Mouse (Mus musculus) stomach, embryonic 14.5 days (tissue): ENCODE measurements around the gene Acad9. TPM values are rescaled to one million over a fixed set of nuclear protein-coding genes. Genes with fewer than 3 reads are reported as not detected.

ENCODE experiments used
- ATAC-seq: fragments of 200-750 bp; cut with Nextera tagmentation; 2 replicates; pipeline ENCODE4 v1.8.0; 2017; ENCODE audit warnings: low read depth, moderate TSS enrichment; ENCODE audit not compliant: insufficient number of reproducible peaks, insufficient read depth, low FRiP score
- H3K27ac ChIP-seq: fragments of 300-500 bp; sonication (generic); 2 replicates; pipeline ENCODE4 v1.5.1; 2014; ENCODE audit warnings: mild to moderate bottlenecking, low read length, moderate library complexity, mixed read lengths
- H3K27me3 ChIP-seq: fragments of 300-500 bp; sonication (generic); 2 replicates; pipeline ENCODE4 v1.6.1; 2014; ENCODE audit warnings: low read length, control low read depth, mixed read lengths; ENCODE audit not compliant: control insufficient read depth, insufficient read depth
- H3K36me3 ChIP-seq: fragments of 300-500 bp; sonication (generic); 2 replicates; pipeline ENCODE4 v1.6.1; 2014; ENCODE audit warnings: mild to moderate bottlenecking, control low read depth, low read length, moderate library complexity, mixed read lengths; ENCODE audit not compliant: control insufficient read depth, insufficient read depth
- H3K4me1 ChIP-seq: fragments of 300-500 bp; sonication (generic); 2 replicates; pipeline ENCODE4 v1.6.1; 2014; ENCODE audit warnings: low read length, control low read depth, mixed read lengths; ENCODE audit not compliant: control insufficient read depth, insufficient read depth
- H3K4me2 ChIP-seq: fragments of 300-500 bp; sonication (generic); replicated peaks from 2 replicates; pipeline ENCODE4 v1.6.1; 2014; ENCODE audit warnings: low read depth, low read length, control low read depth
- H3K4me3 ChIP-seq: fragments of 300-500 bp; sonication (generic); 2 replicates; pipeline ENCODE4 v1.5.1; 2014; ENCODE audit warnings: low read depth, low read length, control low read depth
- H3K9ac ChIP-seq: fragments of 300-500 bp; sonication (generic); replicated peaks from 2 replicates; pipeline ENCODE4 v1.6.1; 2014; ENCODE audit warnings: low read depth, mild to moderate bottlenecking, control low read depth, low read length, moderate library complexity, mixed read lengths
- H3K9me3 ChIP-seq: fragments of 300-500 bp; sonication (generic); 2 replicates; pipeline ENCODE4 v1.6.1; 2016; ENCODE audit warnings: low read depth, low read length, control low read depth; ENCODE audit not compliant: control insufficient read depth
- WGBS: fragments of 180-500 bp; shearing (Covaris S2); extraction: QIAGEN DNeasy Blood & Tissue Kit; methylation state at CpG from one replicate; pipeline ENCODE4 v1.1.7; 2014; 5-methylcytosine and 5-hydroxymethylcytosine counted together
- polyA plus RNA-seq: library from polyadenylated mRNA; unstranded; fragments of >200 nt; fragmentation: Nextera tagmentation; extraction: Ambion mirVana; gene quantifications from 2 replicates; pipeline ENCODE4 v1.2.1, GENCODE M21; 2014

Acad9 gene
- 76.8 and 83.3 TPM in 2 replicates for polyA plus RNA-seq

GRCm38 (mm10) chr3:36065843-36066651, at the start of gene Acad9:
Acad9 (plus strand) TSS chr3:36065979.
- peak within 1 kb of the TSS; percentile 44; the same call in 1 of the 2 replicates for H3K27ac ChIP-seq
- under 1% methylated on average over 49 of the region's 49 CpGs for WGBS
- H3K9ac ChIP-seq, result peak within 1 kb of the TSS; percentile 79
- H3K36me3 ChIP-seq, result peaks cover 4% of the 10 kb centered on the region; the same call in 1 of the 2 replicates
- peak; percentile 96 for ATAC-seq
- no peaks in the 10 kb centered on the region for H3K27me3 ChIP-seq
- H3K4me2 ChIP-seq, result peak within 1 kb of the TSS; percentile 59
- H3K4me1 ChIP-seq, result peaks cover 13% of the 10 kb centered on the region
- H3K4me3 ChIP-seq, result peak within 1 kb of the TSS; percentile 79
- H3K9me3 ChIP-seq, result no peaks in the 10 kb centered on the region

GRCm38 (mm10) chr3:36025732-36026131, 40.0 kb upstream of the Acad9 start:
- Histone ChIP-seq H3K27ac (no peak overlapping the region), H3K9me3 (no peaks in the 10 kb centered on the region), H3K9ac (no peak overlapping the region), H3K4me2 (no peak overlapping the region), H3K27me3 (no peaks in the 10 kb centered on the region), H3K4me1 (no peaks in the 10 kb centered on the region), H3K36me3 (no peaks in the 10 kb centered on the region), H3K4me3 (no peak overlapping the region)
- WGBS, result 83% methylated on average over 6 of the region's 6 CpGs
- no peak for ATAC-seq

- H3K9me3 ChIP-seq, result no peaks in the 10 kb centered on the region
- no peak for ATAC-seq
Observed at GRCm38 (mm10) chr3:36029993-36030392, 35.8 kb upstream of the Acad9 start.

GRCm38 (mm10) chr3:36031740-36032510, 33.9 kb upstream of the Acad9 start:
- Histone ChIP-seq H3K36me3 (no peaks in the 10 kb centered on the region), H3K27ac (no peak overlapping the region), H3K4me1 (no peaks in the 10 kb centered on the region), H3K4me2 (no peak overlapping the region), H3K4me3 (no peak overlapping the region), H3K27me3 (no peaks in the 10 kb centered on the region), H3K9me3 (no peaks in the 10 kb centered on the region), H3K9ac (no peak overlapping the region)
- 45% methylated on average over 6 of the region's 6 CpGs for WGBS
- no peak for ATAC-seq

More at GRCm38 (mm10) chr3:36029993-36030392, 35.8 kb upstream of the Acad9 start:
- H3K36me3 ChIP-seq, result no peaks in the 10 kb centered on the region
- H3K27ac ChIP-seq, result no peak overlapping the region
- 87% methylated on average over 4 of the region's 4 CpGs for WGBS
- no peak overlapping the region for H3K4me2 ChIP-seq
- no peaks in the 10 kb centered on the region for H3K4me1 ChIP-seq
- no peak overlapping the region for H3K9ac ChIP-seq
- H3K4me3 ChIP-seq, result no peak overlapping the region
- H3K27me3 ChIP-seq, result no peaks in the 10 kb centered on the region

- no peak overlapping the region for H3K4me3 ChIP-seq
- H3K9me3 ChIP-seq, result no peaks in the 10 kb centered on the region
- H3K27me3 ChIP-seq, result no peaks in the 10 kb centered on the region
- no peak for ATAC-seq
- no peaks in the 10 kb centered on the region for H3K36me3 ChIP-seq
- no peak overlapping the region for H3K9ac ChIP-seq
- H3K4me2 ChIP-seq, result no peak overlapping the region
- H3K4me1 ChIP-seq, result no peaks in the 10 kb centered on the region
- no peak overlapping the region for H3K27ac ChIP-seq
Observed at GRCm38 (mm10) chr3:36044520-36044919, 21.3 kb upstream of the Acad9 start.

- no peaks in the 10 kb centered on the region for H3K36me3 ChIP-seq
- H3K27ac ChIP-seq, result no peak overlapping the region
- H3K4me2 ChIP-seq, result no peak overlapping the region
- no peak overlapping the region for H3K4me3 ChIP-seq
- no peak overlapping the region for H3K9ac ChIP-seq
- H3K4me1 ChIP-seq, result no peaks in the 10 kb centered on the region
- ATAC-seq, result no peak
- no peaks in the 10 kb centered on the region for H3K9me3 ChIP-seq
- no peaks in the 10 kb centered on the region for H3K27me3 ChIP-seq
- WGBS, result 80% methylated on average over 4 of the region's 4 CpGs
Observed at GRCm38 (mm10) chr3:36045086-36045485, 20.7 kb upstream of the Acad9 start.

GRCm38 (mm10) chr3:36049106-36049505, 16.7 kb upstream of the Acad9 start:
- Histone ChIP-seq H3K4me3 (no peak overlapping the region), H3K4me1 (no peaks in the 10 kb centered on the region), H3K27ac (no peak overlapping the region), H3K9me3 (no peaks in the 10 kb centered on the region), H3K27me3 (no peaks in the 10 kb centered on the region), H3K36me3 (no peaks in the 10 kb centered on the region), H3K4me2 (no peak overlapping the region), H3K9ac (no peak overlapping the region)
- WGBS, result 61% methylated on average over 1 of the region's 1 CpGs
- no peak for ATAC-seq

- Histone ChIP-seq H3K27ac (no peak within 1 kb of the TSS), H3K36me3 (no peaks in the 10 kb centered on the region), H3K4me2 (no peak within 1 kb of the TSS), H3K4me1 (no peaks in the 10 kb centered on the region), H3K4me3 (no peak within 1 kb of the TSS), H3K9ac (no peak within 1 kb of the TSS), H3K27me3 (no peaks in the 10 kb centered on the region), H3K9me3 (no peaks in the 10 kb centered on the region)
- WGBS, result 86% methylated on average over 6 of the region's 6 CpGs
- ATAC-seq, result no peak
Observed at GRCm38 (mm10) chr3:36053447-36053846, 12.3 kb upstream of the Acad9 start, which contains the start of gene Ccdc144b. Ccdc144b (minus strand) TSS chr3:36053547.
